Mouse (Mus musculus): ENCODE measurements at regions not wholly inside any gene's neighbourhood (a gene's known extent, or its start where the extent isn't known, plus 50 kb on each side); places are given as distances from the start of the nearest gene placed in this dataset.

DNA sequence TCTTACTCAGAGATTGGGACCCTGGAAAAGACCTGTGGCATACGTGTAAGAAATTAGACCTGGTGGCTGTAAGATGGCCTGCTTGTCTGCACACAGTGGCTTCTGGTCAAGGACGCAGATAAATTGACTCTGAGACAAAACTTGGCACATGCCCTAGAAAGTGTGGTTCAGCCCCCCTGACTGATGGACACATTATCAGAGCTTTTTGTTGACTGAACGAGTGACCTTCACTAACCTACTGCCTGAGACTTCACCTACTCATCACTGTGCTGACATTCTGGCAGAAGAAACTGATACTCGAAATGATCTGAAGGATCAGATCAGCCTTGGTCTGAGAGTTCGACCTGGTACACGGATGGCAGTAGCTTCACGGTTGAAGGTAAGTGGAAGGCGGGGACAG is 330.9 kb upstream of the B430218F22Rik start:
- peak; percentile 30 for DNase-seq

- DNase-seq = no peak
Measured at GRCm38 (mm10) chr13:118065518-118065917, 320.9 kb upstream of the B430218F22Rik start.

GRCm38 (mm10) chr13:118068038-118068437 is 318.4 kb upstream of the B430218F22Rik start:
- DNase-seq = no peak

- DNase-seq = no peak
Measured at GRCm38 (mm10) chr13:118086306-118086705, 300.1 kb upstream of the B430218F22Rik start.

DNA sequence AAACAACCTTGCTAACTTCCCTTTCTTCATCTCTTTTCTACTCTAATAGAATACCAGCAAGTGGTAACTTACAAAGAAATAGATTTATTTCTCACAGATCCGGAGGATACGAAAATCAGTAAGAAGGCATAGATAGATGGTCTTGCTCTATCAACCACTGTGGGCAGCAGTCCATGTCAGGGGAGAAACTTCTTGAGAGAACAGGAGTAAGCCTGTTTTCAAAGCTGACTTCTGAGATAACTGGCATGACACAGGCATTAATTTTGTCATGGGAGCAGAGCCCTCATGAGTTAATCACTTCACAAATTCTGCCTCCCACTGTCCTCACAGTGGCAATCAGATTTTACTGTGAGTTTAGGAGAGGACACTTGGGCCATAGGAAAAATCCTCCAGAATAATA is 299.5 kb upstream of the B430218F22Rik start:
- no peak for DNase-seq

GRCm38 (mm10) chr13:118088100-118088499 is 298.3 kb upstream of the B430218F22Rik start:
- no peak for DNase-seq

DNA sequence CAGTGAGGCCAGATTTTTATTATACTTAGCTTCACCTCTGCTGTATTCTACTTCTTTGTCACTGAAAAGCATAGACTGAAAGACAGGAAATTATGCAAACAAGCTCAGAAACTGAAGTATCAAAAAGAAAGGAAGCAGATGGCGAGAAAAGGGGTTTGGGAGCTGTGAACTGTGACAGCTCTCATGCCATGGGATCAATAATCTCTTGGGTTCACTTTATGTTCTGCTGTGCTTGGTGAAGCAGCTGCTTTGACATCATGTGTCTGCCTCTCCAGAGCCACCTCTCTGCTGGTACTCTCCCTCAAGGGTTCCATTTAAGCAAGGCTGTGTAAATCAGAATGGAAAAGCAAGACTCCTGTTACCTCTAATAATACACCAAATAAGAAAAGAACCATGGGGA is 291.3 kb upstream of the B430218F22Rik start:
- DNase-seq = no peak
